Mouse (Mus musculus) MEL (cell line): Measurements from ENCODE around the gene Magix. TPM values are rescaled to one million over a fixed set of nuclear protein-coding genes. Genes with fewer than 3 reads are reported as not detected.

Experiments used
- DNase-seq: peaks from one replicate; pipeline ENCODE4 v3.0.0; 2011; ENCODE audit warnings: low read depth, low spot score
- H3K27ac ChIP-seq: 2 replicates; pipeline ENCODE4 v1.5.1; 2012; ENCODE audit warnings: low read depth, mild to moderate bottlenecking, control low read depth, low read length, moderate library complexity; ENCODE audit not compliant: control insufficient read depth
- H3K27me3 ChIP-seq, 2 experiments: fragments of 150-350 bp in 1 of 2; sonication (generic) in 1 of 2; 2 replicates each; pipeline ENCODE4 v1.6.1; 2012; ENCODE audit warnings: low read length in 2 of 2, mild to moderate bottlenecking in 2 of 2, improper control_type of control experiment in 1 of 2, moderate library complexity in 1 of 2; ENCODE audit not compliant: insufficient read depth in 2 of 2, control insufficient read depth in 1 of 2
- H3K36me3 ChIP-seq, 2 experiments: 2 replicates each; pipeline ENCODE4 v1.6.1; 2012 to 2014; ENCODE audit warnings: low read length in 2 of 2, improper control_type of control experiment in 1 of 2, inconsistent platforms in 1 of 2, mild to moderate bottlenecking in 1 of 2; ENCODE audit not compliant: insufficient read depth in 2 of 2, control insufficient read depth in 1 of 2
- H3K4me1 ChIP-seq, 2 experiments: fragments of 150-350 bp in 1 of 2; sonication (generic) in 1 of 2; 2 replicates each; pipeline ENCODE4 v1.6.1; 2012; ENCODE audit warnings: low read length in 2 of 2, improper control_type of control experiment in 1 of 2, mild to moderate bottlenecking in 1 of 2; ENCODE audit not compliant: insufficient read depth in 2 of 2, control insufficient read depth in 1 of 2
- H3K4me3 ChIP-seq, 2 experiments: fragments of 150-350 bp in 1 of 2; sonication (generic) in 1 of 2; 2 replicates each; pipeline ENCODE4 v1.5.1; 2012; ENCODE audit warnings: low read depth in 2 of 2, low read length in 2 of 2, mild to moderate bottlenecking in 2 of 2, moderate library complexity in 2 of 2, control low read depth in 1 of 2, improper control_type of control experiment in 1 of 2; ENCODE audit not compliant: control insufficient read depth in 1 of 2, insufficient read depth in 1 of 2
- H3K79me2 ChIP-seq: 2 replicates; pipeline ENCODE4 v1.6.1; 2012; ENCODE audit warnings: mild to moderate bottlenecking, low read length, moderate library complexity; ENCODE audit not compliant: control insufficient read depth, poor library complexity, insufficient read depth
- H3K9ac ChIP-seq: 2 replicates; pipeline ENCODE4 v1.6.1; 2012; ENCODE audit warnings: low read depth, mild to moderate bottlenecking, control low read depth, low read length, moderate library complexity; ENCODE audit not compliant: control insufficient read depth, poor library complexity, severe bottlenecking
- H3K9me3 ChIP-seq: fragments of 150-350 bp; sonication (generic); replicated peaks from 2 replicates; pipeline ENCODE4 v1.6.1; 2012; ENCODE audit warnings: mild to moderate bottlenecking, low read length, improper control_type of control experiment, moderate library complexity; ENCODE audit not compliant: insufficient read depth
- BHLHE40 ChIP-seq: IDR thresholded peaks from 2 replicates; pipeline ENCODE4 v1.6.1; 2012; ENCODE audit warnings: low read depth, mild to moderate bottlenecking, inconsistent platforms, low read length, improper control_type of control experiment, borderline replicate concordance
- CHD1 ChIP-seq: IDR thresholded peaks from 2 replicates; pipeline ENCODE4 v1.6.1; 2012; ENCODE audit warnings: low read depth, mild to moderate bottlenecking, inconsistent platforms, low read length, improper control_type of control experiment
- CHD2 ChIP-seq: IDR thresholded peaks from 2 replicates; pipeline ENCODE4 v1.6.1; 2011; ENCODE audit warnings: low read length, improper control_type of control experiment
- CTCF ChIP-seq, 3 experiments: IDR thresholded peaks in 2 of 3; conservative IDR thresholded peaks in 1 of 3; 2 replicates each; pipeline ENCODE4 v1.5.1; 2011 to 2012; ENCODE audit warnings: low read length in 3 of 3, low read depth in 2 of 3, mild to moderate bottlenecking in 2 of 3, improper control_type of control experiment in 1 of 3, inconsistent platforms in 1 of 3, mixed read lengths in 1 of 3, moderate library complexity in 1 of 3; ENCODE audit not compliant: control insufficient read depth in 1 of 3, insufficient read depth in 1 of 3, poor library complexity in 1 of 3, severe bottlenecking in 1 of 3
- E2F4 ChIP-seq: IDR thresholded peaks from 2 replicates; pipeline ENCODE4 v1.6.1; 2011; ENCODE audit warnings: low read depth, low read length, improper control_type of control experiment, borderline replicate concordance
- ELF1 ChIP-seq: IDR thresholded peaks from 2 replicates; pipeline ENCODE4 v1.6.1; 2014; ENCODE audit warnings: low read depth, mild to moderate bottlenecking, inconsistent platforms, low read length, improper control_type of control experiment, moderate library complexity
- EP300 ChIP-seq, 2 experiments: IDR thresholded peaks; 2 replicates each; pipeline ENCODE4 v1.6.1; 2011; ENCODE audit warnings: improper control_type of control experiment in 2 of 2, low read length in 2 of 2, low read depth in 1 of 2, mild to moderate bottlenecking in 1 of 2
- ETS1 ChIP-seq: IDR thresholded peaks from 2 replicates; pipeline ENCODE4 v1.6.1; 2012; ENCODE audit warnings: low read depth, mild to moderate bottlenecking, inconsistent platforms, low read length, improper control_type of control experiment, moderate library complexity
- GABPA ChIP-seq: IDR thresholded peaks from 2 replicates; pipeline ENCODE4 v1.6.1; 2012; ENCODE audit warnings: low read depth, mild to moderate bottlenecking, inconsistent platforms, low read length, improper control_type of control experiment, moderate library complexity
- GATA1 ChIP-seq: IDR thresholded peaks from 2 replicates; pipeline ENCODE4 v1.6.1; 2011; ENCODE audit warnings: low read depth, low read length, improper control_type of control experiment
- JUND ChIP-seq: IDR thresholded peaks from 2 replicates; pipeline ENCODE4 v1.6.1; 2011; ENCODE audit warnings: low read depth, mild to moderate bottlenecking, improper control_type of control experiment, low read length
- KAT2A ChIP-seq: conservative IDR thresholded peaks from 2 replicates; pipeline ENCODE4 v1.6.1; 2012; ENCODE audit warnings: low read depth, low read length, improper control_type of control experiment, inconsistent platforms
- MAFK ChIP-seq: IDR thresholded peaks from 2 replicates; pipeline ENCODE4 v1.6.1; 2011; ENCODE audit warnings: low read depth, mild to moderate bottlenecking, low read length, improper control_type of control experiment, borderline replicate concordance
- MAX ChIP-seq: IDR thresholded peaks from 2 replicates; pipeline ENCODE4 v1.6.1; 2011; ENCODE audit warnings: low read length, improper control_type of control experiment
- MAZ ChIP-seq: IDR thresholded peaks from 2 replicates; pipeline ENCODE4 v1.6.1; 2012; ENCODE audit warnings: low read depth, mild to moderate bottlenecking, inconsistent platforms, low read length, improper control_type of control experiment
- MEF2A ChIP-seq: IDR thresholded peaks from 2 replicates; pipeline ENCODE4 v1.6.1; 2014; ENCODE audit warnings: low read depth, mild to moderate bottlenecking, inconsistent platforms, low read length, improper control_type of control experiment; ENCODE audit not compliant: poor library complexity, insufficient replicate concordance, severe bottlenecking; ENCODE audit errors: extremely low read depth
- MXI1 ChIP-seq: IDR thresholded peaks from 2 replicates; pipeline ENCODE4 v1.6.1; 2011; ENCODE audit warnings: mild to moderate bottlenecking, low read depth, low read length, improper control_type of control experiment
- MYB ChIP-seq: IDR thresholded peaks from 2 replicates; pipeline ENCODE4 v1.6.1; 2011; ENCODE audit warnings: mild to moderate bottlenecking, low read depth, low read length, improper control_type of control experiment
- MYC ChIP-seq: IDR thresholded peaks from 2 replicates; pipeline ENCODE4 v1.6.1; 2011; ENCODE audit warnings: low read depth, mild to moderate bottlenecking, low read length, improper control_type of control experiment, moderate library complexity
- NELFE ChIP-seq: IDR thresholded peaks from 2 replicates; pipeline ENCODE4 v1.6.1; 2011; ENCODE audit warnings: low read depth, low read length, improper control_type of control experiment
- NRF1 ChIP-seq: IDR thresholded peaks from 2 replicates; pipeline ENCODE4 v1.6.1; 2014; ENCODE audit warnings: low read depth, mild to moderate bottlenecking, inconsistent platforms, low read length, improper control_type of control experiment, moderate library complexity; ENCODE audit not compliant: poor library complexity, insufficient read depth, severe bottlenecking
- POLR2A ChIP-seq, 2 experiments: IDR thresholded peaks; 2 replicates each; pipeline ENCODE4 v1.6.1; 2011 to 2012; ENCODE audit warnings: low read length in 2 of 2, mild to moderate bottlenecking in 2 of 2, control low read depth in 1 of 2, improper control_type of control experiment in 1 of 2, low read depth in 1 of 2, moderate library complexity in 1 of 2; ENCODE audit not compliant: control insufficient read depth in 1 of 2, insufficient read depth in 1 of 2, poor library complexity in 1 of 2
- POLR2AphosphoS2 ChIP-seq: IDR thresholded peaks from 2 replicates; pipeline ENCODE4 v1.6.1; 2011; ENCODE audit warnings: low read length, improper control_type of control experiment
- POLR2AphosphoS5 ChIP-seq: IDR thresholded peaks from 2 replicates; pipeline ENCODE4 v1.6.1; 2012; ENCODE audit warnings: low read depth, borderline replicate concordance, mild to moderate bottlenecking, inconsistent platforms, low read length, moderate library complexity, mixed read lengths
- RAD21 ChIP-seq: IDR thresholded peaks from 2 replicates; pipeline ENCODE4 v1.6.1; 2011; ENCODE audit warnings: mild to moderate bottlenecking, low read depth, low read length, improper control_type of control experiment
- RCOR1 ChIP-seq: IDR thresholded peaks from 2 replicates; pipeline ENCODE4 v1.6.1; 2012; ENCODE audit warnings: low read depth, mild to moderate bottlenecking, inconsistent platforms, low read length, improper control_type of control experiment
- SIN3A ChIP-seq: IDR thresholded peaks from 2 replicates; pipeline ENCODE4 v1.6.1; 2012; ENCODE audit warnings: low read length, improper control_type of control experiment, inconsistent platforms
- TAL1 ChIP-seq: IDR thresholded peaks from 2 replicates; pipeline ENCODE4 v1.6.1; 2012; ENCODE audit warnings: mild to moderate bottlenecking, inconsistent platforms, low read length, moderate library complexity, mixed read lengths
- TBP ChIP-seq: IDR thresholded peaks from 2 replicates; pipeline ENCODE4 v1.8.0; 2011; ENCODE audit warnings: low read depth, low read length, improper control_type of control experiment
- TCF12 ChIP-seq: IDR thresholded peaks from 2 replicates; pipeline ENCODE4 v1.6.1; 2014; ENCODE audit warnings: low read depth, mild to moderate bottlenecking, inconsistent platforms, low read length, improper control_type of control experiment, moderate library complexity
- USF2 ChIP-seq, 2 experiments: IDR thresholded peaks; 2 replicates each; pipeline ENCODE4 v1.6.1; 2011 to 2012; ENCODE audit warnings: improper control_type of control experiment in 2 of 2, low read length in 2 of 2, borderline replicate concordance in 1 of 2, inconsistent platforms in 1 of 2, low read depth in 1 of 2, mild to moderate bottlenecking in 1 of 2; ENCODE audit not compliant: insufficient read depth in 1 of 2
- ZC3H11A ChIP-seq: IDR thresholded peaks from 2 replicates; pipeline ENCODE4 v1.6.1; 2012; ENCODE audit warnings: low read depth, mild to moderate bottlenecking, inconsistent platforms, low read length, improper control_type of control experiment
- ZKSCAN1 ChIP-seq: IDR thresholded peaks from 2 replicates; pipeline ENCODE4 v1.6.1; 2012; ENCODE audit warnings: low read depth, mild to moderate bottlenecking, inconsistent platforms, low read length, improper control_type of control experiment, moderate library complexity
- ZMIZ1 ChIP-seq: IDR thresholded peaks from 2 replicates; pipeline ENCODE4 v1.6.1; 2012; ENCODE audit warnings: low read depth, mild to moderate bottlenecking, inconsistent platforms, low read length, improper control_type of control experiment, moderate library complexity
- ZNF384 ChIP-seq: IDR thresholded peaks from 2 replicates; pipeline ENCODE4 v1.6.1; 2012; ENCODE audit warnings: low read depth, mild to moderate bottlenecking, inconsistent platforms, low read length, improper control_type of control experiment
- polyA plus RNA-seq, 2 experiments: library from polyadenylated mRNA; stranded (reverse) in 1 of 2; unstranded in 1 of 2; fragments of >175 nt in 1 of 2; fragments of >200 nt in 1 of 2; gene quantifications; 2 replicates each; pipeline versions ENCODE4 v1.2.1 to v1.2.4; 2012; ENCODE audit warnings: low replicate concordance in 2 of 2, low read depth in 1 of 2; ENCODE audit not compliant: insufficient read length in 2 of 2, insufficient read depth in 1 of 2, missing spikeins in 1 of 2
- total RNA-seq: library from RNA; depleted of rRNA; stranded (reverse); fragments of 300-350 nt; gene quantifications from 2 replicates; pipeline ENCODE4 v1.2.3, GENCODE M21; 2012

Magix gene
- total and polyA plus RNA-seq, 3 experiments, result 0.15 to 0.33 TPM; not detected in 1

DNA sequence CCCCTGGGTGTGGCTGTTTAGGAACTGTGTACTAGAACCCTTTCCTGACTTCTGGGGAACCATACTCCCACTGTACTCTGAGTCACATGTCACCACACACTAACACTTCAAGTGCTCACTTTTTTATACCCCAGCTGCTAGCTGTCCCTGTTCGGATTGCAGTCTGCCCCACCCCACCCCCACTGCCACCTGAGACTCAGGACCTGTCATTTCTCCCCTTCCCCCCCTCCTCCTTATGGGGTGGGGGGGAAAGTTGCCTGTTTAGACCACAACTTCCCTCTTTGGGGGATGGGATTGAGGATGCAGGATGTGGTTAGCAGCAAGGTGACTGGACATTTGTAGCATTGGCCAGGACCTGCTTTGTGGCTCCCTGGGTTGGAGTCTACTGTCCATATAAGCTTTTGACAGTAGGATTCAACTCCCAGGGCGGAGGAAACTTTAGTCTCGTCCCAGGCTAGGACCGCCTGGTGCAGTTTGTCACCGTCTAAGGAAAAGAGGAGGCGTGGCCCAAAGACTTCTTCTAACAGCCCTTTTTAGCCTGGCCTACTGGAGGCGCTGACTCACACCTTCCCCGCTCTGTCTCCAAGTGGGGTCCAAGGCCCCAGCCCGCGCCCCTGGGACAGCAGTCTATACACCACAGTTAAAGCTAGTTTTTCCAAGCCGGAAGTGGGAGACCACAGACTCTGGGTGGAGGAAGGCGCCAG lies 7.3 kb downstream of the Magix start:
- H3K9me3 ChIP-seq, result no peaks in the 10 kb centered on the region
- H3K9ac ChIP-seq, result peak overlapping the region; percentile 82
- H3K4me1 ChIP-seq, result peaks cover 11 to 25% of the 10 kb centered on the region in 2 experiments
- peaks cover 0 to 22% of the 10 kb centered on the region in 2 experiments; a peak in 2 of 4 replicates for H3K36me3 ChIP-seq
- peak overlapping the region; percentile 67 to 81 for H3K4me3 ChIP-seq
- H3K27ac ChIP-seq, result peak overlapping the region; percentile 95
- peaks cover 5% of the 10 kb centered on the region; the same call in 1 of the 2 replicates for H3K79me2 ChIP-seq
- peak; percentile 92 for DNase-seq
- H3K27me3 ChIP-seq, result no peaks in the 10 kb centered on the region
- TF ChIP-seq CTCF (IDR thresholded peaks at IDR 0.05 in 2 of 3, conservative IDR thresholded peaks at IDR 0.05 in 1 of 3; ENCODE audit: control insufficient read depth in 1 of 3, insufficient read depth in 1 of 3, low read depth in 2 of 3, low read length in 3 of 3, poor library complexity in 1 of 3, severe bottlenecking in 1 of 3) (peak in 1 of 3 experiments; percentile 26; a peak in 2 of 6 replicates), GABPA (no peak), EP300 (IDR thresholded peaks at IDR 0.05; ENCODE audit: low read depth in 1 of 2, low read length in 2 of 2) (peak; percentile 82 to 87), CHD1 (no peak), E2F4 (no peak), MXI1 (peak; percentile 67), BHLHE40 (0 out of 2 replicates have a peak, but pooled peaks have one; percentile 54), POLR2A (IDR thresholded peaks at IDR 0.05; ENCODE audit: control insufficient read depth in 1 of 2, insufficient read depth in 1 of 2, low read depth in 1 of 2, low read length in 2 of 2, poor library complexity in 1 of 2) (peak in 1 of 2 experiments; percentile 56; a peak in 2 of 4 replicates), GATA1 (no peak), CHD2 (peak; percentile 83), ELF1 (no peak; the same call in 1 of the 2 replicates), MAZ (peak; percentile 91), MYC (peak; percentile 46; the same call in 1 of the 2 replicates), MYB (0 out of 2 replicates have a peak, but pooled peaks have one; percentile 15), TAL1 (no peak), USF2 (IDR thresholded peaks at IDR 0.05; ENCODE audit: borderline replicate concordance in 1 of 2, insufficient read depth in 1 of 2, low read depth in 1 of 2, low read length in 2 of 2) (no peak), NRF1 (no peak), TCF12 (peak; percentile 54; the same call in 1 of the 2 replicates), JUND (no peak; the same call in 1 of the 2 replicates), RCOR1 (peak; percentile 69), ZC3H11A (0 out of 2 replicates have a peak, but pooled peaks have one; percentile 9), POLR2AphosphoS2 (0 out of 2 replicates have a peak, but pooled peaks have one; percentile 44), KAT2A (no peak; the same call in 1 of the 2 replicates), ETS1 (peak; percentile 89), RAD21 (no peak), ZMIZ1 (peak; percentile 86; the same call in 1 of the 2 replicates), MAX (peak; percentile 47), NELFE (peak; percentile 74), POLR2AphosphoS5 (no peak), ZNF384 (peak; percentile 25; the same call in 1 of the 2 replicates), SIN3A (peak; percentile 88; the same call in 1 of the 2 replicates), TBP (peak; percentile 82), MEF2A (no peak), MAFK (0 out of 2 replicates have a peak, but pooled peaks have one; percentile 28), ZKSCAN1 (no peak)
